Mouse (Mus musculus) retina, embryonic 14.5 days (tissue): ENCODE data around the gene Esrp2.

Experiments
- DNase-seq: peaks from one replicate; pipeline ENCODE4 v3.0.0-alpha.2; 2015; ENCODE audit warnings: low spot score

Gene Esrp2

DNA sequence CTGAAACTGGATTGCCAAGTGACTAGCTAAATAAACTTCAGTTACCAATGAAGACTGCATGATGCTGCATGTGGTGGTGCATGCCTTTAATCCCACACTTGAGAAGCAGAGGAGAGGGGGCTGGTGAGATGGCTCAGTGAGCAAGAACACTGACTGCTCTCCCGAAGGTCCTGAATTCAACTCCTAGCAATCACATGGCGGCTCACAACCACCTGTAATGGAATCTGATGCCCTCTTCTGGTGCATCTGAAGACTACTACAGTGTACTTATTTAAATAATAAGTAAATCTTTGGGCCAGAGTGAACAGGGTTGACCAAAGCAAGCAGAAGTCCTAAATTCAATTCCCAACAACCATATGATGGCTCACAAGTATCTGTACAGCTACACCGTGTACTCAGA is 13.3 kb downstream of the Esrp2 start:
- DNase-seq = no peak

DNA sequence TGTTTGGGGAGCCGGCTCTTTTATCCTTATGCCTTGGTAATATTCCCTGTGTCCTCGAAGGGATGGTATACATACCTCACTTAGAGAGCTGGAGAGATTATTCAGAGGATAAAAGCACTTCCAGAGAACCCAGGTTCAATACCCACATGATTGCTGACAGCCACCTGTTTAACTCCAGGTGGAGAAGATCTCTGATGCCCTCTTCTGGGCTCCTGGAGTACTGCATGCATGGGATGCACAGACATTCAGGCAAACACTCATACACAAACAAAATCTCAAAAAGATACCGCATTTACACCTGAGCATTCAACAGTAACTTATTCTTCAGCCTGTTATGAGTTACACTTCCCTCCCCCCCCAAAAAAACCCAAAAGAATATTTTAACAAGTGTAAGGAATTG is 20.9 kb downstream of the Esrp2 start:
- peak; percentile 38 for DNase-seq

DNA sequence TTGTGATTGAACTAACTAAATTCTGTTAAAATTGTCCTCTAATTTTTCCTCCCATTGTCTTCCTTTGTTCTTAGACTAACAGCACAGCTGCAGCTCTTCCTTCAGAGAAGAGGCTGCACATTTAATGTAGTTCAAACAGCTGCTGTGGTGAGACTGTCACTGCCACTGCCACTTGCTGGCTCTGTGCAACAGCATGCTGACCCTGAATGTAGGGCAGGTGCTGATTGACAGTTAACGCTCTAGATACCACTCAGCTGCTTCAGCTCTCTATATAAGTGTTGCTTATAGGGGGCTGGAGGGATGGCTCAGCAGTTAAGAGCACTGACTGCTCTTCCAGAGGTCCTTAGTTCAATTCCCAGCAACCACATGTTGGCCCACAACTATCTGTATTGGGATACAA is 24.3 kb downstream of the Esrp2 start:
- DNase-seq = peak; percentile 61

DNA sequence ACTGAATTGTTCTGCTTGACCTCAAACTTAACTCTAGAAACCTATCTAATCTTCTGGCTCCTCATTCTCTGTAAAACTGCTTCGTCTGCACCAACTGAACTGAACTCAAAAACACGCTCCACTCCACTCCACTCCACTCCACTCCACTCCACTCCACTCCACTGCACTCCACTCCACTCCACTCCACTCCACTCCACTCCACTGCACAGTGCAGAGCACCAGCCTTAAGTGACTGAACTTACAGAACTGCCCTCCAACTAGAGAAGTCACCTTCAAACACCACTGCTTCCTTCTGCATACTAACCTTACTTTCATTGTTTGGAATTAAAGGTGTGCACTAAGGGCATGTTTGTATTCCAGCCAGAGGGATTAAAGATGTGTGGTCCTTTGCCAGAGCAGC is 24.7 kb downstream of the Esrp2 start:
- DNase-seq = no peak

DNA sequence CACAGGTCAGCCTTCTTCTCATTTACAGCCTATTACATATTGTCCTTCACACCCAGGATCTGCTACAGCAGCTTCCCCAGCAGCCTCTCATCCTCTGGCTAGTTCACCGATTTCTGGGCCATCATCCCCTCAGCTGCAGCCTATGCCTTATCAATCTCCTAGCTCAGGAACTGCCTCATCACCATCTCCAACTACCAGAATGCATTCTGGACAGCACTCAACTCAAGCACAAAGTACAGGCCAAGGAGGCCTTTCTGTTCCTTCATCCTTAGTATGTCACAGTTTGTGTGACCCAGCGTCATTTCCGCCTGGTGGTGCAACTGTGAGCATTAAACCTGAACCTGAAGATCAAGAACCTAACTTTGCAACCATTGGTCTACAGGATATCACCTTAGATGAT is 28.0 kb downstream of the Esrp2 start:
- no peak for DNase-seq

DNA sequence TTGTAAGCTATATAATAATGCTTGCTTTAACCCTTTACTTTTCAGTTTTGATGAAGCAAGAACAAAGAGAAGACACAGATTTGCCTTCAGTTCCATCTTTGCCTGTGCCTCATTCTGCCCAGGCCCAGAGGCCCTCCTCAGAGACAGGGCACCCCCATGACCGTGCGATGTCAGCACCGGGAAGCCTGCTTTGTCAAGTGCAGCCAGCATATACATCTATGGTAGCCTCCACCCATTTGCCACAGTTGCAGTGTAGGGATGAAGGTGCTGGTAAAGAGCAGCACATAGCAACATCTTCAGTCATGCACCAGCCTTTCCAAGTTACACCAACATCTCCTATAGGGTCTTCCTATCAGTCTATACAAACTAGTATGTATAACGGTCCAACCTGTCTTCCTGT is 28.7 kb downstream of the Esrp2 start:
- no peak for DNase-seq

DNA sequence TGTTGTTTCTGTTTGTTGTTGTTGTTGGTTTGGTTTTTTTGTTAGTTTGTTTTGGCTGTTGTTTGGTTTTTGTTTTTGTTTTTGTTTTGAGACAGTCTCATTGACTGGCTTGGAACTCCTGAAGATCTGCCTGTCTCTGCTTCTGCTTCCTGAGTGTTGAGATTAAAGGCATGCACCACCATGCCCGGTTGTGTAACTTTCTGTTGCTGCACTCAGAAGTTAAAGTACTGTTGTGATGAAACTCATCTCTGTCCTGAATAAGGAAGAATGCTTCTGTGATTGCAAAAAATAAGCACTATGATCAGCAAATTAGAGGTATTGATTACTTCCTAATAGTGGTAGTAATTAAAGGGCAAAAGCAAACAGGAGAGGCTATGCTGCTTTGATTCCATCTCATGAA is 30.6 kb downstream of the Esrp2 start:
- no peak for DNase-seq

DNA sequence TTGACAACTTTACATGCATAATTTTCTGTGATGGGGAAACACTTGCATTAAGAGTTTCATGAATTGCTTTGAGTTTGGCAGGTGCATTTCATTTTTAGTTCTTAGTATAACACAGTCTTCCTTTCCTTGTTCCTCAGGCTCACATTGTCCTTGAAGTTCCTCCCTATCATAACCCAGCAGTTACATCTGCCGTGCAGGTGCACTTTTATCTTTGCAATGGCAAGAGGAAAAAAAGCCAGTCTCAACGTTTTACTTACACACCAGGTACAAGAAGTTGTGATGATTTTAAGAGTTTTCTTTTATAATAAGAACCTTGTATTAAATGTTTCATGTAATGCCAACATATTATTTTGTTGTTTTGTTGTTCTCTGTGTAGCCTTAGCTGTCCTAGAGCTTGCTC is 32.9 kb downstream of the Esrp2 start:
- DNase-seq = no peak

DNA sequence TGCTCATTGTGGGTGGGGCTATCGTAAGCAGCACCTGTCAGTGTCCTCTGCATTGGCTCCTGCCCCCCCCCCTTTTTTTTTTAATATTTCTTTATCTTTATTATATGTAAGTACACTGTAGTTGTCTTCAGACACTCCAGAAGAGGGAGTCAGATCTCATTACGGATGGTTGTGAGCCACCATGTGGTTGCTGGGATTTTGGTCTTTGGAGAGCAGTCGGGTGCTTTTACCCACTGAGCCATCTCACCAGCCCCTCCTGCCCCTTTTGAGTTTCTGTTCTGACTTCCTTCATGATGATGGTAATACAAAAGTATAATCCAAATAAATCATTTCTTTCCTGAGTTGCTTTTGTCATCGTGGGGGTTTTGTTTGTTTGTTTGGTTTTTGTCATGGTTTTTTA is 34.5 kb downstream of the Esrp2 start:
- no peak for DNase-seq
